Mouse (Mus musculus): ENCODE measurements around the gene Sox5. TPM values are rescaled to one million over a fixed set of nuclear protein-coding genes. Genes with fewer than 3 reads are reported as not detected.

Sox5 gene
- 0.68 and 1.6 TPM in 2 replicates for polyA plus RNA-seq (2012; rRNA removed)
- 1.7 and 2.4 TPM in 2 replicates for polyA plus RNA-seq (2014; fragmentation: Nextera tagmentation; extraction: Ambion mirVana)

DNA sequence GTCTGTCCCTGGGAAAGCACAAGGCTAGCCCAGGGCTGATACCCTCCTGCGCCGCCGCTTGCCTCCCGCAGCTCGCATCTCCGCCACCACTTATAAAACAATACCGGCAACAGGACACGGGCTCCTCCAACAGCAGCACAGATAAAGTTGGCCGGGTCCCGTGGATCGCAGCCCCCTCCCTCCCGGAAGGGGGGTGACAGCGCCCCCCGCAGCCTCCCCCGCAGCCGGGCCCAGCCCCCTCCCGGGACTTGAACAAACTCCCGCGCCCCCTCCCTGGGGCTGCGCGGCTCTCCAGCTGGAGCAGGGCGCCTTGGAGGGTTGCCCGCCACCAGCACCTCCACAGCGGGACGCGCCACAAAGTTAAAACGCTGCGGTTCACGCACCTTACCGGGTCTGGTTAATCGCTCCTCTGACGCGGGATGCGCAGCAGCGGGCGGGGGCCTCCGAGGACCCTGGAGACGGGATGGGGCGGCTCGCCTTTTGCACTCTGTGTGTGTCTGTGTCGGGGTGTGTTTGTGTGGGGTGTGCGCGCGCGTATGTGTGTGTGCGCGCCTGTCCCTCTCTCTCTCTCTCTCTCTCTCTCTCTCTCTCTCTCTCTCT, at the start of gene Sox5:
Sox5 (minus strand) TSS at position 547 of the 600 bp plus-strand sequence.
- Histone ChIP-seq H3K9me3 (ENCODE audit: control insufficient read depth, low read length) (no peaks in the 10 kb centered on the region), H3K4me2 (ENCODE audit: low read depth) (peak within 1 kb of the TSS; percentile 61), H3K27ac (no peak within 1 kb of the TSS), H3K27me3 (ENCODE audit: control insufficient read depth, insufficient read depth, low read length) (peaks cover 21% of the 10 kb centered on the region), H3K36me3 (replicated peaks; ENCODE audit: control insufficient read depth, insufficient read depth, low read depth) (no peaks in the 10 kb centered on the region), H3K9ac (replicated peaks) (no peak within 1 kb of the TSS; the same call in 1 of the 2 replicates), H3K4me1 (replicated peaks; ENCODE audit: control insufficient read depth in 2 of 2, insufficient read depth in 2 of 2, low read length in 1 of 2) (no peaks in the 10 kb centered on the region), H3K4me3 (ENCODE audit: insufficient read depth in 1 of 2, low read depth in 2 of 2, low read length in 2 of 2) (peak within 1 kb of the TSS; percentile 51 to 52)
- TF ChIP-seq CTCF (IDR thresholded peaks at IDR 0.05; ENCODE audit: low read depth) (no peak), EP300 (IDR thresholded peaks at IDR 0.05; ENCODE audit: low read depth) (no peak)
- WGBS (ENCODE audit: insufficient replicate concordance) = under 1% methylated on average over 46 of the region's 47 CpGs
- DNase-seq (ENCODE audit: low read depth in 3 of 3, low spot score in 3 of 3) (no peak), ATAC-seq (ENCODE audit: insufficient read depth) (peak; percentile 36; the same call in 1 of the 2 replicates)

DNA sequence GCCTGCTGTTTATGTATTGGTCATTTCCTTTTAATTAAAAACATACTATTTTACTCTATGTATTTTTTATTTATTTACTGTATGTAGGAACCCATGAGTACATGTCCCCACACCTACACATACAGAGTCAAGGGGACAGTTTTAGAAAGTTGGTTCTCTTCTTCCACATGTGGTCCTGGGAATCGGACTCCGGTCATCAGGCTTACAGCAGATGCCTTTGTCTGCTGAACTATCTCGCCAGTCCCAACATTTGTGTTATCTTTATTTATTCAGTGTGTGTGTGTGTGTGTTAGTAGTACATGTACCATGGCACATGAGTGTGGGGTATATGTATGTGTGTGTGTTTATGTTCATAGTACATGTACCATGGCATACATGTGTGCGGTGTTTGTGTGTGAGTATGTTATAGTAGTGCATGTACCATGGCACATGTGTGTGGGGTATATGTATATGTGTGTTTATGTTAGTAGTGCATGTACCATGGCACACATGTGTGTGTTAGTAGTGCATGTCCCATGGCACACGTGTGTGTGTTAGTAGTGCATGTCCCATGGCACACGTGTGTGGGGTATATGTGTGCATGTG, 43.3 kb upstream of the Sox5 start:
- Histone ChIP-seq H3K9ac (replicated peaks) (no peak overlapping the region), H3K27ac (no peak overlapping the region), H3K36me3 (replicated peaks; ENCODE audit: control insufficient read depth, insufficient read depth, low read depth) (no peaks in the 10 kb centered on the region), H3K4me2 (ENCODE audit: low read depth) (no peak overlapping the region), H3K4me1 (replicated peaks; ENCODE audit: control insufficient read depth in 2 of 2, insufficient read depth in 2 of 2, low read length in 1 of 2) (peaks cover 0 to 7% of the 10 kb centered on the region in 2 experiments; a peak in 2 of 4 replicates), H3K4me3 (ENCODE audit: insufficient read depth in 1 of 2, low read depth in 2 of 2, low read length in 2 of 2) (no peak overlapping the region), H3K9me3 (ENCODE audit: control insufficient read depth, low read length) (no peaks in the 10 kb centered on the region), H3K27me3 (ENCODE audit: control insufficient read depth, insufficient read depth, low read length) (no peaks in the 10 kb centered on the region)
- no peak for ATAC-seq (ENCODE audit: insufficient read depth)
- DNase-seq (ENCODE audit: low read depth in 3 of 3, low spot score in 3 of 3) = no peak
- 77% methylated on average over 6 of the region's 6 CpGs for WGBS (ENCODE audit: insufficient replicate concordance)
- TF ChIP-seq CTCF (IDR thresholded peaks at IDR 0.05; ENCODE audit: low read depth) (no peak), EP300 (IDR thresholded peaks at IDR 0.05; ENCODE audit: low read depth) (no peak)

GRCm38 (mm10) chr6:144824153-144824552, 42.4 kb upstream of the Sox5 start:
- no peak for ATAC-seq (ENCODE audit: insufficient read depth)
- no peak for TF ChIP-seq CTCF (IDR thresholded peaks at IDR 0.05; ENCODE audit: low read depth)
- TF ChIP-seq EP300 (IDR thresholded peaks at IDR 0.05; ENCODE audit: low read depth) = no peak
- Histone ChIP-seq H3K27ac (no peak overlapping the region), H3K27me3 (ENCODE audit: control insufficient read depth, insufficient read depth, low read length) (no peaks in the 10 kb centered on the region), H3K4me3 (ENCODE audit: insufficient read depth in 1 of 2, low read depth in 2 of 2, low read length in 2 of 2) (no peak overlapping the region), H3K9me3 (ENCODE audit: control insufficient read depth, low read length) (no peaks in the 10 kb centered on the region), H3K4me1 (replicated peaks; ENCODE audit: control insufficient read depth in 2 of 2, insufficient read depth in 2 of 2, low read length in 1 of 2) (peaks cover 0 to 7% of the 10 kb centered on the region in 2 experiments; a peak in 2 of 4 replicates), H3K9ac (replicated peaks) (no peak overlapping the region), H3K36me3 (replicated peaks; ENCODE audit: control insufficient read depth, insufficient read depth, low read depth) (no peaks in the 10 kb centered on the region), H3K4me2 (ENCODE audit: low read depth) (no peak overlapping the region)
- WGBS (ENCODE audit: insufficient replicate concordance) = 58% methylated on average over 12 of the region's 12 CpGs
- DNase-seq (ENCODE audit: low read depth in 3 of 3, low spot score in 3 of 3) = no peak

DNA sequence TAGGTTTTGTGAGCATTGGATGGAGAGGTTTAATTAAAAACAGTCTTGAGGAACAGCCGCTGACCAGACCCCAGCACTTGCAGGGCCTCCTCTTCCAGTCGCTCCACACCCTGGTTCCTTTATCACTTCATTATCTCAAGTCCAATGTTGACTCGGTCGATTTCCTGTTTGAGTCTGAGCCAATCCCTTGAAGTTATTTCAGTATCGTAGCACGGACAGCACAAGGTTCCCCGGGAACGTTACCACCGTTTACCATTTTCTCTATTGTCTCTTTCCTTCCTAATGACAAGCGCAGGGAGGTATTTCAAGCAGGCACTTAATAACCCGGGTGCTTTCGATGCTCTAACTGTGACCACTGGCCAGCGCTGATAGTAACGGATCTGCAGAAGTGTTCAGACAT, 40.8 kb upstream of the Sox5 start:
- 23% methylated on average over 14 of the region's 14 CpGs for WGBS (ENCODE audit: insufficient replicate concordance)
- DNase-seq (ENCODE audit: low read depth in 3 of 3, low spot score in 3 of 3) = no peak
- ATAC-seq (ENCODE audit: insufficient read depth) = no peak
- no peak overlapping the region for H3K27ac ChIP-seq
- H3K4me1 ChIP-seq (replicated peaks; ENCODE audit: control insufficient read depth in 2 of 2, insufficient read depth in 2 of 2, low read length in 1 of 2) = peaks cover 0 to 10% of the 10 kb centered on the region in 2 experiments; a peak in 3 of 4 replicates
- no peaks in the 10 kb centered on the region for H3K27me3 ChIP-seq (ENCODE audit: control insufficient read depth, insufficient read depth, low read length)
- peak overlapping the region; percentile 40 for H3K4me2 ChIP-seq (ENCODE audit: low read depth)
- no peaks in the 10 kb centered on the region for H3K9me3 ChIP-seq (ENCODE audit: control insufficient read depth, low read length)
- TF ChIP-seq CTCF (IDR thresholded peaks at IDR 0.05; ENCODE audit: low read depth) (no peak), EP300 (IDR thresholded peaks at IDR 0.05; ENCODE audit: low read depth) (no peak)
- H3K4me3 ChIP-seq (ENCODE audit: insufficient read depth in 1 of 2, low read depth in 2 of 2, low read length in 2 of 2) = no peak overlapping the region
- no peaks in the 10 kb centered on the region for H3K36me3 ChIP-seq (replicated peaks; ENCODE audit: control insufficient read depth, insufficient read depth, low read depth)
- H3K9ac ChIP-seq (replicated peaks) = no peak overlapping the region

DNA sequence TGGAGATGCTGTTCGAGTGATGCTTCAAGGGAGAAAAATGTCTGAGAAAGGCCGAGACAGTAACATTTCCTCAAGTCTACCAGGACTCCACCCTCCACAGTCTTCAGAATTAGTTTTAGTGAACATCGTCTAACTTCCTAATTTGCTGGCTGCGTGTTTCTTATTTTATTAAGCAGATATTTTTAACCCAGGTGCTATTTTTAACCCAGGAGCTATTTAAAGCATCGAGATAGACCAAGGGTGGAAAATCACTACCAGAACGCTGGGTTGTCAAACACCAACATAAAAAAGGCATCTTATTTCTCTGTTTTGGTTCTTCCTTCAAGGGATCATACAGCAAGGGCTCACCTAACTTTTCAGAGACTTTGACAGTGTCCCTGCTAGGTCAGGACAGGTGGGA, 39.2 kb upstream of the Sox5 start:
- Histone ChIP-seq H3K27me3 (ENCODE audit: control insufficient read depth, insufficient read depth, low read length) (no peaks in the 10 kb centered on the region), H3K9me3 (ENCODE audit: control insufficient read depth, low read length) (no peaks in the 10 kb centered on the region), H3K9ac (replicated peaks) (no peak overlapping the region), H3K27ac (no peak overlapping the region), H3K4me2 (ENCODE audit: low read depth) (no peak overlapping the region), H3K4me1 (replicated peaks; ENCODE audit: control insufficient read depth in 2 of 2, insufficient read depth in 2 of 2, low read length in 1 of 2) (peaks cover 0 to 13% of the 10 kb centered on the region in 2 experiments; a peak in 3 of 4 replicates), H3K4me3 (ENCODE audit: insufficient read depth in 1 of 2, low read depth in 2 of 2, low read length in 2 of 2) (no peak overlapping the region), H3K36me3 (replicated peaks; ENCODE audit: control insufficient read depth, insufficient read depth, low read depth) (no peaks in the 10 kb centered on the region)
- 47% methylated on average over 6 of the region's 6 CpGs for WGBS (ENCODE audit: insufficient replicate concordance)
- DNase-seq (ENCODE audit: low read depth in 3 of 3, low spot score in 3 of 3) (no peak), ATAC-seq (ENCODE audit: insufficient read depth) (no peak)
- TF ChIP-seq CTCF (IDR thresholded peaks at IDR 0.05; ENCODE audit: low read depth) (no peak), EP300 (IDR thresholded peaks at IDR 0.05; ENCODE audit: low read depth) (no peak)

Data from liver, embryonic 14.5 days (tissue).